Mouse (Mus musculus): ENCODE measurements around the gene Lpcat1. TPM values are rescaled to one million over a fixed set of nuclear protein-coding genes. Genes with fewer than 3 reads are reported as not detected.

Gene Lpcat1
- polyA plus RNA-seq, 1 experiment from 2014 or later: 81.9 TPM

- WGBS: 79% methylated on average over 6 of the region's 6 CpGs
- no peak for ATAC-seq (replicated peaks; ENCODE audit: low FRiP score)
Observed at GRCm38 (mm10) chr13:73429605-73430321, 37.2 kb upstream of the Lpcat1 start.

DNA sequence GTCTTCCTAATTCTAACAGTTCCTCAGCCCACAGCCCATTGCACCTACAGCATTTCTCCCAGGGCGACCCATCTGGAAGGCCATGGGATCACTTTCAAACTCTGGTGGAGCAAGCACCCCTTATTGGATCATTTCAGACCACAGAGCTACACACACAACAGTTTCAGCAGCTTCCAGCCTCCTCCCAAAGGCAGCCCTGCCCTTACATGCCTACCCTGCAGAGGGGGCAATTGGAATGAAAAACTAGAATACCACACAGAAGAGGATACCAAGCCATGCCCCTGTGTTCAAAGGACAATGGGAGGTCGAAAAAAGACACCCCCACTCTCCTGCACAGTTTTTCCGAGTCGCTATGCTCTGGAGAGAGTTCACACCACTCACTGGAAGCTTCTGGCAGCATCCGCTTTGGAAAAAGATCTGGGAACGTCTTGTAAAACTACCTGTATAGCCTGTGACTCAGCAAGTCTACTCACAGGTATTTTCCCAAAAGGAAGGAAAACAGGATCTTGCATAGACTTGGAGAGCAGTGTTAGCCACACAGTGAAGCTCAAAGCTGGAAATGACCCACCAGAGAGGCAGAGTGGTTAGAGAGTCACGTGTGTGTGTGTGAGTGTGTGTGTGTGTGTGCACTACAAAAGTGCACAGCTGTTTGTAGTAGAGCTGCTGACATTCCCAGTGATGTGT, 34.4 kb upstream of the Lpcat1 start:
- peaks cover 13% of the 10 kb centered on the region for H3K4me1 ChIP-seq (replicated peaks; ENCODE audit: control insufficient read depth, insufficient read depth, low read length)

More at GRCm38 (mm10) chr13:73429605-73430321, 37.2 kb upstream of the Lpcat1 start:
- H3K36me3 ChIP-seq (ENCODE audit: control insufficient read depth, insufficient read depth, low read length): no peaks in the 10 kb centered on the region
- DNase-seq (ENCODE audit: low spot score): no peak
- H3K27me3 ChIP-seq (replicated peaks; ENCODE audit: control insufficient read depth, insufficient read depth, low read length): no peaks in the 10 kb centered on the region; the same call in 1 of the 2 replicates
- H3K9ac ChIP-seq (ENCODE audit: low read depth, low read length): no peak overlapping the region
- no peak overlapping the region for H3K4me2 ChIP-seq
- no peaks in the 10 kb centered on the region for H3K9me3 ChIP-seq (ENCODE audit: control insufficient read depth, low read length)
- peaks cover 5% of the 10 kb centered on the region for H3K4me1 ChIP-seq (replicated peaks; ENCODE audit: control insufficient read depth, insufficient read depth, low read length)
- no peak overlapping the region for H3K4me3 ChIP-seq (ENCODE audit: low read depth, low read length)
- H3K27ac ChIP-seq (ENCODE audit: low read depth, low read length): no peak overlapping the region

GRCm38 (mm10) chr13:73433681-73434535, 33.1 kb upstream of the Lpcat1 start:
- ATAC-seq (replicated peaks; ENCODE audit: low FRiP score): peak; percentile 79
- no peaks in the 10 kb centered on the region; the same call in 1 of the 2 replicates for H3K27me3 ChIP-seq (replicated peaks; ENCODE audit: control insufficient read depth, insufficient read depth, low read length)
- H3K9ac ChIP-seq (ENCODE audit: low read depth, low read length): no peak overlapping the region
- DNase-seq (ENCODE audit: low spot score): no peak
- 66% methylated on average over 15 of the region's 15 CpGs for WGBS
- no peak overlapping the region for H3K4me3 ChIP-seq (ENCODE audit: low read depth, low read length)
- H3K36me3 ChIP-seq (ENCODE audit: control insufficient read depth, insufficient read depth, low read length): no peaks in the 10 kb centered on the region
- no peak overlapping the region; the same call in 1 of the 2 replicates for H3K27ac ChIP-seq (ENCODE audit: low read depth, low read length)
- H3K4me2 ChIP-seq: no peak overlapping the region
- peaks cover 13% of the 10 kb centered on the region for H3K4me1 ChIP-seq (replicated peaks; ENCODE audit: control insufficient read depth, insufficient read depth, low read length)
- H3K9me3 ChIP-seq (ENCODE audit: control insufficient read depth, low read length): no peaks in the 10 kb centered on the region

More for the DNA sequence above, 34.4 kb upstream of the Lpcat1 start:
- Histone ChIP-seq H3K9me3 (ENCODE audit: control insufficient read depth, low read length) (no peaks in the 10 kb centered on the region), H3K4me2 (no peak overlapping the region), H3K9ac (ENCODE audit: low read depth, low read length) (no peak overlapping the region), H3K36me3 (ENCODE audit: control insufficient read depth, insufficient read depth, low read length) (no peaks in the 10 kb centered on the region), H3K27ac (ENCODE audit: low read depth, low read length) (no peak overlapping the region), H3K27me3 (replicated peaks; ENCODE audit: control insufficient read depth, insufficient read depth, low read length) (no peaks in the 10 kb centered on the region; the same call in 1 of the 2 replicates), H3K4me3 (ENCODE audit: low read depth, low read length) (no peak overlapping the region)
- WGBS: 73% methylated on average over 7 of the region's 7 CpGs
- peak; percentile 51; the same call in 1 of the 2 replicates for ATAC-seq (replicated peaks; ENCODE audit: low FRiP score)
- no peak for DNase-seq (ENCODE audit: low spot score)

- no peak for DNase-seq (ENCODE audit: low spot score)
- no peak overlapping the region for H3K4me3 ChIP-seq (ENCODE audit: low read depth, low read length)
- H3K4me1 ChIP-seq (replicated peaks; ENCODE audit: control insufficient read depth, insufficient read depth, low read length): peaks cover 13% of the 10 kb centered on the region
- H3K9ac ChIP-seq (ENCODE audit: low read depth, low read length): no peak overlapping the region
- H3K27me3 ChIP-seq (replicated peaks; ENCODE audit: control insufficient read depth, insufficient read depth, low read length): no peaks in the 10 kb centered on the region; the same call in 1 of the 2 replicates
- no peak overlapping the region for H3K4me2 ChIP-seq
- ATAC-seq (replicated peaks; ENCODE audit: low FRiP score): no peak
- 68% methylated on average over 5 of the region's 5 CpGs for WGBS
- no peak overlapping the region for H3K27ac ChIP-seq (ENCODE audit: low read depth, low read length)
- H3K9me3 ChIP-seq (ENCODE audit: control insufficient read depth, low read length): no peaks in the 10 kb centered on the region
- H3K36me3 ChIP-seq (ENCODE audit: control insufficient read depth, insufficient read depth, low read length): no peaks in the 10 kb centered on the region
Observed at GRCm38 (mm10) chr13:73434687-73435086, 32.3 kb upstream of the Lpcat1 start.

GRCm38 (mm10) chr13:73435662-73436061, 31.3 kb upstream of the Lpcat1 start:
- Histone ChIP-seq H3K4me3 (ENCODE audit: low read depth, low read length) (no peak overlapping the region), H3K27me3 (replicated peaks; ENCODE audit: control insufficient read depth, insufficient read depth, low read length) (no peaks in the 10 kb centered on the region; the same call in 1 of the 2 replicates), H3K27ac (ENCODE audit: low read depth, low read length) (peak overlapping the region; percentile 11; the same call in 1 of the 2 replicates), H3K9me3 (ENCODE audit: control insufficient read depth, low read length) (no peaks in the 10 kb centered on the region), H3K36me3 (ENCODE audit: control insufficient read depth, insufficient read depth, low read length) (no peaks in the 10 kb centered on the region), H3K4me1 (replicated peaks; ENCODE audit: control insufficient read depth, insufficient read depth, low read length) (peaks cover 13% of the 10 kb centered on the region), H3K9ac (ENCODE audit: low read depth, low read length) (no peak overlapping the region), H3K4me2 (no peak overlapping the region)
- no peak for DNase-seq (ENCODE audit: low spot score)
- 66% methylated on average over 7 of the region's 7 CpGs for WGBS
- ATAC-seq (replicated peaks; ENCODE audit: low FRiP score): no peak; the same call in 1 of the 2 replicates

DNA sequence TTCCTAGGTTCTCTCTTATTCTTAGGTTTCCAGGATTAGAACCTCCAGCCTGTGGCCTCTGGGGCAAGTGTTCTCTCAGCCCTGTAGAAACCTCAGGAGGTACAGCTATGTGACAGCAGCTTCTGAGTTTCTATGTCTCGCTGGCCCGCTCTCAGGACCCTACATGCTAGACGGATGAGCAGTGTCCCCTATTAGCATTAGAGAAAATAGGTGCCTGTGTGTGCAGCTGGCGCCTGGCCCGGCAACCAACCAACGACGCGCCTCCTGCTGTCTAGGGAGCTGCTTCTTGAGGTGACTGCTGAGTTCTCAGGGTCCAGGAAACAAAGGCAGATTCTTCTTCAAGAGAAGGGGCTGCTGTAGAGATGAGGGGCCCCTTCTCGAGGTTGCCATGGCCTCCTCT, 27.9 kb upstream of the Lpcat1 start:
- ATAC-seq (replicated peaks; ENCODE audit: low FRiP score) (no peak), DNase-seq (ENCODE audit: low spot score) (no peak)
- H3K27ac ChIP-seq (ENCODE audit: low read depth, low read length): no peak overlapping the region
- peaks cover 32% of the 10 kb centered on the region for H3K4me1 ChIP-seq (replicated peaks; ENCODE audit: control insufficient read depth, insufficient read depth, low read length)
- H3K9me3 ChIP-seq (ENCODE audit: control insufficient read depth, low read length): no peaks in the 10 kb centered on the region
- H3K9ac ChIP-seq (ENCODE audit: low read depth, low read length): no peak overlapping the region
- WGBS: 84% methylated on average over 9 of the region's 9 CpGs
- H3K4me2 ChIP-seq: no peak overlapping the region
- H3K27me3 ChIP-seq (replicated peaks; ENCODE audit: control insufficient read depth, insufficient read depth, low read length): no peaks in the 10 kb centered on the region
- no peak overlapping the region for H3K4me3 ChIP-seq (ENCODE audit: low read depth, low read length)
- H3K36me3 ChIP-seq (ENCODE audit: control insufficient read depth, insufficient read depth, low read length): no peaks in the 10 kb centered on the region

DNA sequence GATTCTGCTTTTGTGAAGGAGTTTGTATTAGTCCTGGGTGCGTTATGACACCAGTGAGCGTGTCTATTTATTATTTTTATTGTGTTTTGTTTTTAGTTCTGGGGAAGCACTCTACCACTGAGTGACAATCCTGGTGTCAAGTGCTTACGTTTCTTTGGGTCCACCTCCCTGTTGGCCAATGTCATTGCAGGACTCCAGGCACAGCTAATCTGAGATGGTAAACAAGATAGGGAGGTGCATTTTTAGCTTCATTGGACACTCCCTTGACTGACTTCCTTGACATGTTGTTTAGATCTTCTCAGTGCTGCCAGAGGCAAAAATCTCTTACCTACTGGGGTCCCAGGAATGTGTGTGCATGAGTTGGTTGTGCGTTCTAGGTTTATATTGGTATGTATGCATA, 26.0 kb upstream of the Lpcat1 start:
- Histone ChIP-seq H3K27ac (ENCODE audit: low read depth, low read length) (0 out of 2 replicates have a peak overlapping the region, but pooled peaks have one; percentile 26), H3K9ac (ENCODE audit: low read depth, low read length) (no peak overlapping the region)

GRCm38 (mm10) chr13:73441686-73442085, 25.3 kb upstream of the Lpcat1 start:
- no peak overlapping the region for H3K9ac ChIP-seq (ENCODE audit: low read depth, low read length)
- no peak for DNase-seq (ENCODE audit: low spot score)
- H3K27me3 ChIP-seq (replicated peaks; ENCODE audit: control insufficient read depth, insufficient read depth, low read length): no peaks in the 10 kb centered on the region
- ATAC-seq (replicated peaks; ENCODE audit: low FRiP score): no peak
- H3K4me2 ChIP-seq: no peak overlapping the region
- H3K4me1 ChIP-seq (replicated peaks; ENCODE audit: control insufficient read depth, insufficient read depth, low read length): peaks cover 39% of the 10 kb centered on the region
- H3K27ac ChIP-seq (ENCODE audit: low read depth, low read length): no peak overlapping the region
- no peak overlapping the region for H3K4me3 ChIP-seq (ENCODE audit: low read depth, low read length)
- H3K9me3 ChIP-seq (ENCODE audit: control insufficient read depth, low read length): no peaks in the 10 kb centered on the region
- H3K36me3 ChIP-seq (ENCODE audit: control insufficient read depth, insufficient read depth, low read length): no peaks in the 10 kb centered on the region
- WGBS: 75% methylated on average over 5 of the region's 5 CpGs

More for the DNA sequence above, 26.0 kb upstream of the Lpcat1 start:
- no peak for DNase-seq (ENCODE audit: low spot score)
- no peak overlapping the region for H3K4me3 ChIP-seq (ENCODE audit: low read depth, low read length)
- no peak overlapping the region for H3K4me2 ChIP-seq
- ATAC-seq (replicated peaks; ENCODE audit: low FRiP score): no peak
- no peaks in the 10 kb centered on the region for H3K9me3 ChIP-seq (ENCODE audit: control insufficient read depth, low read length)
- 79% methylated on average over 4 of the region's 4 CpGs for WGBS
- H3K27me3 ChIP-seq (replicated peaks; ENCODE audit: control insufficient read depth, insufficient read depth, low read length): no peaks in the 10 kb centered on the region
- H3K4me1 ChIP-seq (replicated peaks; ENCODE audit: control insufficient read depth, insufficient read depth, low read length): peaks cover 35% of the 10 kb centered on the region
- H3K36me3 ChIP-seq (ENCODE audit: control insufficient read depth, insufficient read depth, low read length): no peaks in the 10 kb centered on the region
